Mouse (Mus musculus): ENCODE measurements at regions not wholly inside any gene's neighbourhood (a gene's known extent, or its start where the extent isn't known, plus 50 kb on each side); places are given as distances from the start of the nearest gene placed in this dataset.

DNA sequence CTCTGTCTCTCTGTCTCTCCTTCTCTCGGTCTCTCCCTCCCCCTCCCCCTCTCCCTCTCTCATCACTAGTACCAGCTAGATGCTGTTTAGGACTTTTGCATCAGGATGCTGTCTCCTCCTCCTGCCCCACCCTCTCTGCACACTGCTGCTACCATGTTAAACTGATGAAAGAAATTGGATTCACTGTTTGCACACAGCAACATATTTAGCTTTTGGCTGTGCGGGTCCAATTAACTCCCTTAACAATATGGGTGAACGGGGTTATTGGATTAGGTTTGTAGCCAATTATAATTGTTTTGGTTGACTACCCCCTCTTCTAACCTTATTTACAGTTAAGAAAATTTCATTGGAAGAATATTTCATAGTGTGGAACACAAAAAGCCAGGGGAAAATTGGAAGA, 424.0 kb upstream of the Sorcs1 start:
- DNase-seq (ENCODE audit: low read depth, low spot score) = no peak
- Histone ChIP-seq H3K9me3 (ENCODE audit: control insufficient read depth, insufficient read depth, low read depth, low read length) (no peaks in the 10 kb centered on the region), H3K9ac (ENCODE audit: insufficient read depth, low read depth, low read length, poor library complexity, severe bottlenecking) (no peak overlapping the region), H3K4me1 (ENCODE audit: control insufficient read depth in 2 of 2, insufficient read depth in 2 of 2, low read length in 2 of 2, poor library complexity in 1 of 2) (no peaks in the 10 kb centered on the region), H3K27ac (ENCODE audit: insufficient read depth, low read depth, low read length, poor library complexity, severe bottlenecking) (no peak overlapping the region), H3K4me3 (ENCODE audit: insufficient read depth in 1 of 2, low read depth in 1 of 2, low read length in 2 of 2, poor library complexity in 1 of 2, severe bottlenecking in 1 of 2) (no peak overlapping the region), H3K36me3 (ENCODE audit: control insufficient read depth, insufficient read depth, low read length, poor library complexity, severe bottlenecking) (no peaks in the 10 kb centered on the region)
- in situ Hi-C loops (cut with MboI; ENCODE audit: low sequenced_read_pairs in 2 of 2, unreplicated experiment in 2 of 2) = no loop called here
- no peak for TF ChIP-seq CHD2 (IDR thresholded peaks at IDR 0.05; ENCODE audit: low read depth, low read length)
- TF ChIP-seq ZNF384 (IDR thresholded peaks at IDR 0.05; ENCODE audit: low read depth, low read length) = no peak
- no peak for TF ChIP-seq ZC3H11A (IDR thresholded peaks at IDR 0.05; ENCODE audit: borderline replicate concordance, low read depth, low read length)
- no peak for TF ChIP-seq MAFK (IDR thresholded peaks at IDR 0.05; ENCODE audit: insufficient read depth, low read depth, low read length)
- TF ChIP-seq HCFC1 (IDR thresholded peaks at IDR 0.05; ENCODE audit: borderline replicate concordance, insufficient read depth, low read length) = no peak

DNA sequence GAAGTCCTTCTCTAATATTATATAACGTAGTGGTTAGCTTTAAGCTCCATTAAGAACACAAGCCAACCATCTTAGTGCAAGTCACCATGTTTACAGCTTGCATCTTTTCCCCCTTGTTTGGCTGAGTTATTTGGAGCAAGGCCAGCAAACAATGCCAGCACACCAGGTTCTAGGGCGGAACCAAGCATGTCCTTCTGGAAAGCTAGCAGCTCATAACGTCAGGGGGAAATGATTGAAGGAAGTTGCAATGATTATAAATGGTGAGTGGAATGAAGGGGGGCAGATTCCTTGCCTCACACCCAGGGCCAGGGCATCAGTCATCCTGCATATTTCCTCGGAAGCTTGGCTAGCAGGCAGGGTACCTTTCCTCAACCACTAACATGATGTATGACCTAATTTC, 396.3 kb upstream of the Sorcs1 start:
- Histone ChIP-seq H3K4me1 (ENCODE audit: control insufficient read depth in 2 of 2, insufficient read depth in 2 of 2, low read length in 2 of 2, poor library complexity in 1 of 2) (no peaks in the 10 kb centered on the region), H3K9me3 (ENCODE audit: control insufficient read depth, insufficient read depth, low read depth, low read length) (no peaks in the 10 kb centered on the region), H3K9ac (ENCODE audit: insufficient read depth, low read depth, low read length, poor library complexity, severe bottlenecking) (no peak overlapping the region), H3K4me3 (ENCODE audit: insufficient read depth in 1 of 2, low read depth in 1 of 2, low read length in 2 of 2, poor library complexity in 1 of 2, severe bottlenecking in 1 of 2) (no peak overlapping the region), H3K27ac (ENCODE audit: insufficient read depth, low read depth, low read length, poor library complexity, severe bottlenecking) (no peak overlapping the region), H3K36me3 (ENCODE audit: control insufficient read depth, insufficient read depth, low read length, poor library complexity, severe bottlenecking) (no peaks in the 10 kb centered on the region)
- in situ Hi-C loops (cut with MboI; ENCODE audit: low sequenced_read_pairs in 2 of 2, unreplicated experiment in 2 of 2) = no loop called here
- DNase-seq (ENCODE audit: low read depth, low spot score) = no peak
- TF ChIP-seq ZNF384 (IDR thresholded peaks at IDR 0.05; ENCODE audit: low read depth, low read length) = no peak

- Histone ChIP-seq H3K9me3 (ENCODE audit: control insufficient read depth, insufficient read depth, low read depth, low read length) (no peaks in the 10 kb centered on the region), H3K36me3 (ENCODE audit: control insufficient read depth, insufficient read depth, low read length, poor library complexity, severe bottlenecking) (no peaks in the 10 kb centered on the region), H3K27ac (ENCODE audit: insufficient read depth, low read depth, low read length, poor library complexity, severe bottlenecking) (no peak overlapping the region), H3K9ac (ENCODE audit: insufficient read depth, low read depth, low read length, poor library complexity, severe bottlenecking) (no peak overlapping the region), H3K4me3 (ENCODE audit: insufficient read depth in 1 of 2, low read depth in 1 of 2, low read length in 2 of 2, poor library complexity in 1 of 2, severe bottlenecking in 1 of 2) (no peak overlapping the region), H3K4me1 (ENCODE audit: control insufficient read depth in 2 of 2, insufficient read depth in 2 of 2, low read length in 2 of 2, poor library complexity in 1 of 2) (no peaks in the 10 kb centered on the region)
- no peak for DNase-seq (ENCODE audit: low read depth, low spot score)
- TF ChIP-seq ZC3H11A (IDR thresholded peaks at IDR 0.05; ENCODE audit: borderline replicate concordance, low read depth, low read length) (no peak), HCFC1 (IDR thresholded peaks at IDR 0.05; ENCODE audit: borderline replicate concordance, insufficient read depth, low read length) (no peak), CHD2 (IDR thresholded peaks at IDR 0.05; ENCODE audit: low read depth, low read length) (no peak), MAFK (IDR thresholded peaks at IDR 0.05; ENCODE audit: insufficient read depth, low read depth, low read length) (no peak), ZNF384 (IDR thresholded peaks at IDR 0.05; ENCODE audit: low read depth, low read length) (no peak)
- in situ Hi-C loops (cut with MboI; ENCODE audit: low sequenced_read_pairs in 2 of 2, unreplicated experiment in 2 of 2) = no loop called here
These were observed 381.7 kb upstream of the Sorcs1 start for GRCm38 (mm10) chr19:51059961-51060665.

GRCm38 (mm10) chr19:51043544-51043943, 365.1 kb upstream of the Sorcs1 start:
- TF ChIP-seq MAFK (IDR thresholded peaks at IDR 0.05; ENCODE audit: insufficient read depth, low read depth, low read length) = no peak
- no peak for TF ChIP-seq CHD2 (IDR thresholded peaks at IDR 0.05; ENCODE audit: low read depth, low read length)
- TF ChIP-seq ZNF384 (IDR thresholded peaks at IDR 0.05; ENCODE audit: low read depth, low read length) = no peak
- TF ChIP-seq ZC3H11A (IDR thresholded peaks at IDR 0.05; ENCODE audit: borderline replicate concordance, low read depth, low read length) = no peak
- TF ChIP-seq HCFC1 (IDR thresholded peaks at IDR 0.05; ENCODE audit: borderline replicate concordance, insufficient read depth, low read length) = no peak
- in situ Hi-C loops (cut with MboI; ENCODE audit: low sequenced_read_pairs in 2 of 2, unreplicated experiment in 2 of 2) = no loop called here

GRCm38 (mm10) chr19:50994471-50994870, 316.0 kb upstream of the Sorcs1 start:
- in situ Hi-C loops (cut with MboI; ENCODE audit: low sequenced_read_pairs in 2 of 2, unreplicated experiment in 2 of 2) = no loop called here
- H3K9me3 ChIP-seq (ENCODE audit: control insufficient read depth, insufficient read depth, low read depth, low read length) = no peaks in the 10 kb centered on the region
- H3K4me3 ChIP-seq (ENCODE audit: insufficient read depth in 1 of 2, low read depth in 1 of 2, low read length in 2 of 2, poor library complexity in 1 of 2, severe bottlenecking in 1 of 2) = no peak overlapping the region

More at GRCm38 (mm10) chr19:51043544-51043943, 365.1 kb upstream of the Sorcs1 start:
- no peak for DNase-seq (ENCODE audit: low read depth, low spot score)
- H3K9ac ChIP-seq (ENCODE audit: insufficient read depth, low read depth, low read length, poor library complexity, severe bottlenecking) = no peak overlapping the region
- no peak overlapping the region for H3K27ac ChIP-seq (ENCODE audit: insufficient read depth, low read depth, low read length, poor library complexity, severe bottlenecking)
- no peaks in the 10 kb centered on the region for H3K36me3 ChIP-seq (ENCODE audit: control insufficient read depth, insufficient read depth, low read length, poor library complexity, severe bottlenecking)
- no peaks in the 10 kb centered on the region for H3K4me1 ChIP-seq (ENCODE audit: control insufficient read depth in 2 of 2, insufficient read depth in 2 of 2, low read length in 2 of 2, poor library complexity in 1 of 2)
- no peak overlapping the region for H3K4me3 ChIP-seq (ENCODE audit: insufficient read depth in 1 of 2, low read depth in 1 of 2, low read length in 2 of 2, poor library complexity in 1 of 2, severe bottlenecking in 1 of 2)
- H3K9me3 ChIP-seq (ENCODE audit: control insufficient read depth, insufficient read depth, low read depth, low read length) = no peaks in the 10 kb centered on the region

More at GRCm38 (mm10) chr19:50994471-50994870, 316.0 kb upstream of the Sorcs1 start:
- H3K9ac ChIP-seq (ENCODE audit: insufficient read depth, low read depth, low read length, poor library complexity, severe bottlenecking) = no peak overlapping the region
- no peaks in the 10 kb centered on the region for H3K4me1 ChIP-seq (ENCODE audit: control insufficient read depth in 2 of 2, insufficient read depth in 2 of 2, low read length in 2 of 2, poor library complexity in 1 of 2)
- H3K36me3 ChIP-seq (ENCODE audit: control insufficient read depth, insufficient read depth, low read length, poor library complexity, severe bottlenecking) = no peaks in the 10 kb centered on the region
- no peak for DNase-seq (ENCODE audit: low read depth, low spot score)
- no peak for TF ChIP-seq ZC3H11A (IDR thresholded peaks at IDR 0.05; ENCODE audit: borderline replicate concordance, low read depth, low read length)
- no peak for TF ChIP-seq CHD2 (IDR thresholded peaks at IDR 0.05; ENCODE audit: low read depth, low read length)
- no peak for TF ChIP-seq ZNF384 (IDR thresholded peaks at IDR 0.05; ENCODE audit: low read depth, low read length)
- TF ChIP-seq MAFK (IDR thresholded peaks at IDR 0.05; ENCODE audit: insufficient read depth, low read depth, low read length) = no peak
- TF ChIP-seq HCFC1 (IDR thresholded peaks at IDR 0.05; ENCODE audit: borderline replicate concordance, insufficient read depth, low read length) = no peak
- H3K27ac ChIP-seq (ENCODE audit: insufficient read depth, low read depth, low read length, poor library complexity, severe bottlenecking) = no peak overlapping the region

Measured in ES-E14 (cell line).